Mouse (Mus musculus) stomach, postnatal 0 days (tissue): ENCODE measurements around the gene Dpf3.

ENCODE experiments used
- CTCF ChIP-seq: IDR thresholded peaks from 2 replicates; pipeline ENCODE4 v1.5.1; 2016; ENCODE audit warnings: antibody characterized with exemption, low read depth, mild to moderate bottlenecking, moderate library complexity
- EP300 ChIP-seq: optimal IDR thresholded peaks from 2 replicates; pipeline ENCODE3; 2016; ENCODE audit warnings: antibody characterized with exemption

DNA sequence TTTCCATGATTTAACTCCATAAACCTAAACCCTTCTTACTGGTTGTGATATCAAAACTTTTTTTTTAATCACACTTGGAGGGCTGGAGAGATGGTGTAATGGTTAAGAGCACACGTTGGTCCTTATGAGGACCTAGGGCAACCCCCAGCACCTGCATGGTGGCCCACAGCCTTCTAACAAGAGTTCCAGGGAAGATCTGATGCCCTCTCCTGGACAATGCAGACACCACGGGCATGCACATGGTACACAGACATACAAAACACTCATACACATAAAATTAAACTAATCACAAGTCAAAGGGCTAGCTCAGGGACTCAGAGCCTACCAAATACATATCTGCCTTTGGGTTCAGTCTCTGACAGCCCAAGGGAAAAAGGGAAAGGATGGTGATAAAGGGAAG lies 2.2 kb upstream of the Dpf3 start:
- TF ChIP-seq EP300 (no peak), CTCF (peak; percentile 49)
